Mouse (Mus musculus) midbrain, embryonic 13.5 days (tissue): Measurements from ENCODE around the gene Dlgap1. TPM values are rescaled to one million over a fixed set of nuclear protein-coding genes. Genes with fewer than 3 reads are reported as not detected.

ENCODE experiments used
- ATAC-seq: fragments of 200-750 bp; cut with Nextera tagmentation; 2 replicates; pipeline ENCODE4 v1.8.0; 2017; ENCODE audit warnings: mild to moderate bottlenecking, moderate TSS enrichment, moderate library complexity
- H3K27ac ChIP-seq: fragments of 300-500 bp; sonication (generic); 2 replicates; pipeline ENCODE4 v1.5.1; 2015; ENCODE audit warnings: inconsistent platforms, mild to moderate bottlenecking, moderate library complexity
- H3K27me3 ChIP-seq: fragments of 300-500 bp; sonication (generic); 2 replicates; pipeline ENCODE4 v1.6.1; 2015; ENCODE audit warnings: mild to moderate bottlenecking, inconsistent platforms
- H3K36me3 ChIP-seq: fragments of 300-500 bp; sonication (generic); 2 replicates; pipeline ENCODE4 v1.6.1; 2015; ENCODE audit warnings: mild to moderate bottlenecking, inconsistent platforms
- H3K4me1 ChIP-seq: fragments of 300-500 bp; sonication (generic); replicated peaks from 2 replicates; pipeline ENCODE4 v1.6.1; 2015; ENCODE audit warnings: inconsistent platforms
- H3K4me2 ChIP-seq: fragments of 300-500 bp; sonication (generic); replicated peaks from 2 replicates; pipeline ENCODE4 v1.6.1; 2015; ENCODE audit warnings: moderate library complexity, mild to moderate bottlenecking, inconsistent platforms
- H3K4me3 ChIP-seq: fragments of 300-500 bp; sonication (generic); replicated peaks from 2 replicates; pipeline ENCODE4 v1.5.1; 2015; ENCODE audit warnings: mild to moderate bottlenecking, inconsistent platforms
- H3K9ac ChIP-seq: fragments of 300-500 bp; sonication (generic); replicated peaks from 2 replicates; pipeline ENCODE4 v1.6.1; 2015; ENCODE audit warnings: mild to moderate bottlenecking, inconsistent platforms
- H3K9me3 ChIP-seq: fragments of 300-500 bp; sonication (generic); 2 replicates; pipeline ENCODE4 v1.6.1; 2016; ENCODE audit warnings: mild to moderate bottlenecking, inconsistent platforms
- WGBS: fragments of 180-500 bp; shearing (Covaris S2); methylation state at CpG from one replicate; pipeline ENCODE4 v1.1.7; 2015; 5-methylcytosine and 5-hydroxymethylcytosine counted together
- polyA plus RNA-seq: library from polyadenylated mRNA; unstranded; fragments of >200 nt; fragmentation: Nextera tagmentation; extraction: Ambion mirVana; gene quantifications from 2 replicates; pipeline ENCODE4 v1.2.1, GENCODE M21; 2015

Gene Dlgap1
- polyA plus RNA-seq, 1 experiment from 2014 or later, result 10.1 TPM

GRCm38 (mm10) chr17:70614407-70615060, 645.7 kb downstream of the Dlgap1 start:
- 85% methylated on average over 5 of the region's 5 CpGs for WGBS

GRCm38 (mm10) chr17:70622493-70622892, 653.6 kb downstream of the Dlgap1 start:
- Histone ChIP-seq H3K36me3 (no peaks in the 10 kb centered on the region), H3K4me1 (no peaks in the 10 kb centered on the region), H3K9me3 (no peaks in the 10 kb centered on the region), H3K9ac (no peak overlapping the region), H3K27ac (no peak overlapping the region), H3K4me2 (no peak overlapping the region), H3K27me3 (no peaks in the 10 kb centered on the region), H3K4me3 (no peak overlapping the region)
- ATAC-seq, result no peak
- WGBS, result 76% methylated on average over 8 of the region's 8 CpGs

More at GRCm38 (mm10) chr17:70614407-70615060, 645.7 kb downstream of the Dlgap1 start:
- H3K9ac ChIP-seq, result no peak overlapping the region
- no peak overlapping the region for H3K4me3 ChIP-seq
- H3K36me3 ChIP-seq, result no peaks in the 10 kb centered on the region
- no peaks in the 10 kb centered on the region for H3K9me3 ChIP-seq
- ATAC-seq, result peak; percentile 43; the same call in 1 of the 2 replicates
- H3K4me2 ChIP-seq, result no peak overlapping the region
- no peak overlapping the region for H3K27ac ChIP-seq
- no peaks in the 10 kb centered on the region for H3K27me3 ChIP-seq
- no peaks in the 10 kb centered on the region for H3K4me1 ChIP-seq

- no peak overlapping the region for H3K4me3 ChIP-seq
- H3K9ac ChIP-seq, result no peak overlapping the region
- WGBS, result 93% methylated on average over 9 of the region's 9 CpGs
- no peak overlapping the region for H3K4me2 ChIP-seq
- no peak overlapping the region for H3K27ac ChIP-seq
- no peak for ATAC-seq
- no peaks in the 10 kb centered on the region for H3K27me3 ChIP-seq
- H3K4me1 ChIP-seq, result peaks cover 5% of the 10 kb centered on the region; the same call in 1 of the 2 replicates
- no peaks in the 10 kb centered on the region for H3K36me3 ChIP-seq
- H3K9me3 ChIP-seq, result no peaks in the 10 kb centered on the region
Measured at GRCm38 (mm10) chr17:70626396-70626795, 657.5 kb downstream of the Dlgap1 start.

GRCm38 (mm10) chr17:70626925-70627324, 658.1 kb downstream of the Dlgap1 start:
- Histone ChIP-seq H3K9ac (no peak overlapping the region), H3K4me1 (peaks cover 5% of the 10 kb centered on the region; the same call in 1 of the 2 replicates), H3K4me2 (no peak overlapping the region), H3K9me3 (no peaks in the 10 kb centered on the region), H3K36me3 (no peaks in the 10 kb centered on the region), H3K4me3 (no peak overlapping the region), H3K27me3 (no peaks in the 10 kb centered on the region), H3K27ac (no peak overlapping the region)
- WGBS, result 81% methylated on average over 6 of the region's 6 CpGs
- no peak for ATAC-seq

- no peak for ATAC-seq
- H3K9me3 ChIP-seq, result no peaks in the 10 kb centered on the region
- H3K4me1 ChIP-seq, result peaks cover 15% of the 10 kb centered on the region
- 60% methylated on average over 6 of the region's 6 CpGs for WGBS
- no peaks in the 10 kb centered on the region for H3K27me3 ChIP-seq
- H3K9ac ChIP-seq, result no peak overlapping the region
- H3K27ac ChIP-seq, result no peak overlapping the region
- H3K4me3 ChIP-seq, result no peak overlapping the region
- H3K4me2 ChIP-seq, result no peak overlapping the region
- no peaks in the 10 kb centered on the region for H3K36me3 ChIP-seq
Measured at GRCm38 (mm10) chr17:70629653-70630378, 660.9 kb downstream of the Dlgap1 start.

- Histone ChIP-seq H3K36me3 (no peaks in the 10 kb centered on the region), H3K4me2 (peak overlapping the region; percentile 28), H3K9me3 (no peaks in the 10 kb centered on the region), H3K27ac (peak overlapping the region; percentile 21; the same call in 1 of the 2 replicates), H3K4me3 (no peak overlapping the region), H3K27me3 (no peaks in the 10 kb centered on the region), H3K4me1 (peaks cover 15% of the 10 kb centered on the region), H3K9ac (no peak overlapping the region)
- WGBS, result 10% methylated on average over 9 of the region's 9 CpGs
- peak; percentile 95 for ATAC-seq
Measured at GRCm38 (mm10) chr17:70633181-70633944, 664.5 kb downstream of the Dlgap1 start.

GRCm38 (mm10) chr17:70643211-70643610, 674.3 kb downstream of the Dlgap1 start:
- Histone ChIP-seq H3K4me1 (no peaks in the 10 kb centered on the region), H3K9ac (no peak overlapping the region), H3K4me3 (no peak overlapping the region), H3K27me3 (no peaks in the 10 kb centered on the region), H3K4me2 (no peak overlapping the region), H3K27ac (no peak overlapping the region), H3K9me3 (peaks cover 12% of the 10 kb centered on the region), H3K36me3 (no peaks in the 10 kb centered on the region)
- WGBS, result 89% methylated on average over 1 of the region's 1 CpGs
- ATAC-seq, result no peak

GRCm38 (mm10) chr17:70646641-70647040, 677.8 kb downstream of the Dlgap1 start:
- Histone ChIP-seq H3K36me3 (no peaks in the 10 kb centered on the region), H3K4me3 (no peak overlapping the region), H3K9me3 (peaks cover 21% of the 10 kb centered on the region), H3K4me2 (no peak overlapping the region), H3K9ac (no peak overlapping the region), H3K27me3 (no peaks in the 10 kb centered on the region), H3K27ac (no peak overlapping the region), H3K4me1 (no peaks in the 10 kb centered on the region)
- ATAC-seq, result no peak
- 50% methylated on average over 4 of the region's 4 CpGs for WGBS

GRCm38 (mm10) chr17:70661382-70661781, 692.5 kb downstream of the Dlgap1 start:
- H3K4me3 ChIP-seq, result no peak overlapping the region
- H3K27ac ChIP-seq, result no peak overlapping the region
- H3K4me1 ChIP-seq, result peaks cover 12% of the 10 kb centered on the region
- WGBS, result 94% methylated on average over 3 of the region's 3 CpGs
- no peak overlapping the region for H3K4me2 ChIP-seq
- H3K9me3 ChIP-seq, result no peaks in the 10 kb centered on the region
- no peak overlapping the region for H3K9ac ChIP-seq
- no peak for ATAC-seq
- no peaks in the 10 kb centered on the region for H3K36me3 ChIP-seq
- no peaks in the 10 kb centered on the region for H3K27me3 ChIP-seq

- Histone ChIP-seq H3K9me3 (no peaks in the 10 kb centered on the region), H3K4me3 (no peak overlapping the region), H3K4me1 (peaks cover 12% of the 10 kb centered on the region), H3K9ac (no peak overlapping the region), H3K27me3 (no peaks in the 10 kb centered on the region), H3K4me2 (no peak overlapping the region), H3K27ac (no peak overlapping the region), H3K36me3 (no peaks in the 10 kb centered on the region)
- ATAC-seq, result no peak
- WGBS, result 86% methylated on average over 6 of the region's 6 CpGs
Measured at GRCm38 (mm10) chr17:70663992-70664391, 695.1 kb downstream of the Dlgap1 start.

GRCm38 (mm10) chr17:70664484-70665040, 695.7 kb downstream of the Dlgap1 start:
- H3K9ac ChIP-seq, result no peak overlapping the region
- no peaks in the 10 kb centered on the region for H3K9me3 ChIP-seq
- H3K27ac ChIP-seq, result no peak overlapping the region
- ATAC-seq, result 0 out of 2 replicates have a peak, but pooled peaks have one; percentile 45
- no peak overlapping the region for H3K4me3 ChIP-seq
- no peaks in the 10 kb centered on the region for H3K27me3 ChIP-seq
- peaks cover 12% of the 10 kb centered on the region for H3K4me1 ChIP-seq
- H3K4me2 ChIP-seq, result no peak overlapping the region
- no peaks in the 10 kb centered on the region for H3K36me3 ChIP-seq

GRCm38 (mm10) chr17:70673985-70674384, 705.1 kb downstream of the Dlgap1 start:
- WGBS, result 89% methylated on average over 13 of the region's 13 CpGs
- ATAC-seq, result no peak

More at GRCm38 (mm10) chr17:70673985-70674384, 705.1 kb downstream of the Dlgap1 start:
- H3K36me3 ChIP-seq, result no peaks in the 10 kb centered on the region
- H3K4me3 ChIP-seq, result no peak overlapping the region
- no peak overlapping the region for H3K4me2 ChIP-seq
- no peak overlapping the region for H3K27ac ChIP-seq
- H3K9ac ChIP-seq, result no peak overlapping the region
- H3K4me1 ChIP-seq, result no peaks in the 10 kb centered on the region
- no peaks in the 10 kb centered on the region for H3K27me3 ChIP-seq
- H3K9me3 ChIP-seq, result no peaks in the 10 kb centered on the region
